Mouse (Mus musculus): ENCODE data around the gene Wdr48.

GRCm38 (mm10) chr9:119925729-119926128 lies 31.1 kb downstream of the Wdr48 start:
- TF ChIP-seq CTCF (conservative IDR thresholded peaks at IDR 0.05; ENCODE audit: low read length) (no peak), POU5F1 (IDR thresholded peaks at IDR 0.05; ENCODE audit: borderline replicate concordance, low read length) (no peak)

All from E14TG2a.4 (cell line).